Mouse (Mus musculus): ENCODE measurements around the gene Fmo2. TPM values are rescaled to one million over a fixed set of nuclear protein-coding genes. Genes with fewer than 3 reads are reported as not detected.

Fmo2 gene
- polyA plus RNA-seq, 1 experiment from 2014 or later, result 0.02 TPM

Other genes starting within 250 kb of the Fmo2 start
- gene Myocos, start 240.5 kb downstream of the Fmo2 start, polyA plus RNA-seq (2016; fragmentation: Nextera tagmentation; extraction: Ambion mirVana), result not detected in 2 replicates
- 144 and 148 TPM in 2 replicates for gene Prrc2c, start 158.2 kb downstream of the Fmo2 start, polyA plus RNA-seq (2016; fragmentation: Nextera tagmentation; extraction: Ambion mirVana)
- 0.58 and 0.95 TPM in 2 replicates for gene Fmo4, start 84.8 kb downstream of the Fmo2 start, polyA plus RNA-seq (2016; fragmentation: Nextera tagmentation; extraction: Ambion mirVana)
- 10.9 and 14.7 TPM in 2 replicates for gene Fmo1, start 32.1 kb downstream of the Fmo2 start, polyA plus RNA-seq (2016; fragmentation: Nextera tagmentation; extraction: Ambion mirVana)
- gene Fmo6, start 38.8 kb upstream of the Fmo2 start, polyA plus RNA-seq (2016; fragmentation: Nextera tagmentation; extraction: Ambion mirVana), result not detected in 2 replicates
- not detected in 2 replicates for gene Fmo3, start 85.8 kb upstream of the Fmo2 start, polyA plus RNA-seq (2016; fragmentation: Nextera tagmentation; extraction: Ambion mirVana)
- gene Mroh9, start 186.9 kb upstream of the Fmo2 start, polyA plus RNA-seq (2016; fragmentation: Nextera tagmentation; extraction: Ambion mirVana), result not detected in 2 replicates